Mouse (Mus musculus): ENCODE measurements around the gene Mnx1. TPM values are rescaled to one million over a fixed set of nuclear protein-coding genes. Genes with fewer than 3 reads are reported as not detected.

Mnx1 gene
- polyA plus RNA-seq, 1 experiment from 2014 or later: not detected

GRCm38 (mm10) chr5:29479198-29479593, 926 bp upstream of the Mnx1 start:
- WGBS (ENCODE audit: insufficient replicate concordance): 2% methylated on average over 14 of the region's 14 CpGs
- no peaks in the 10 kb centered on the region for H3K9me3 ChIP-seq (replicated peaks; ENCODE audit: control insufficient read depth, low read length)
- H3K4me1 ChIP-seq (ENCODE audit: control insufficient read depth, insufficient read depth, low read length): peaks cover 8% of the 10 kb centered on the region
- H3K36me3 ChIP-seq (ENCODE audit: control insufficient read depth, insufficient read depth, low read length): no peaks in the 10 kb centered on the region
- no peak overlapping the region for H3K4me2 ChIP-seq
- H3K27ac ChIP-seq (ENCODE audit: low read depth, low read length): no peak overlapping the region
- no peak for ATAC-seq (replicated peaks; ENCODE audit: insufficient number of reproducible peaks, low FRiP score, low TSS enrichment)
- H3K4me3 ChIP-seq (ENCODE audit: low read depth, low read length): no peak overlapping the region
- H3K27me3 ChIP-seq (ENCODE audit: control insufficient read depth, insufficient read depth, low read length): peaks cover 98% of the 10 kb centered on the region
- H3K9ac ChIP-seq (ENCODE audit: low read depth, low read length): no peak overlapping the region

GRCm38 (mm10) chr5:29477474-29478207, 629 bp downstream of the Mnx1 start:
- Histone ChIP-seq H3K27me3 (ENCODE audit: control insufficient read depth, insufficient read depth, low read length) (peaks cover 98% of the 10 kb centered on the region), H3K9ac (ENCODE audit: low read depth, low read length) (no peak overlapping the region), H3K4me1 (ENCODE audit: control insufficient read depth, insufficient read depth, low read length) (peaks cover 8% of the 10 kb centered on the region), H3K4me3 (ENCODE audit: low read depth, low read length) (peak overlapping the region; percentile 31), H3K36me3 (ENCODE audit: control insufficient read depth, insufficient read depth, low read length) (no peaks in the 10 kb centered on the region), H3K4me2 (peak overlapping the region; percentile 69), H3K9me3 (replicated peaks; ENCODE audit: control insufficient read depth, low read length) (no peaks in the 10 kb centered on the region), H3K27ac (ENCODE audit: low read depth, low read length) (no peak overlapping the region)
- 1% methylated on average over 72 of the region's 73 CpGs for WGBS (ENCODE audit: insufficient replicate concordance)
- no peak for ATAC-seq (replicated peaks; ENCODE audit: insufficient number of reproducible peaks, low FRiP score, low TSS enrichment)

GRCm38 (mm10) chr5:29476021-29476420, 2.2 kb downstream of the Mnx1 start:
- H3K36me3 ChIP-seq (ENCODE audit: control insufficient read depth, insufficient read depth, low read length): no peaks in the 10 kb centered on the region
- H3K4me2 ChIP-seq: no peak overlapping the region
- peaks cover 99% of the 10 kb centered on the region for H3K27me3 ChIP-seq (ENCODE audit: control insufficient read depth, insufficient read depth, low read length)
- WGBS (ENCODE audit: insufficient replicate concordance): 9% methylated on average over 1 of the region's 1 CpGs
- no peak overlapping the region for H3K27ac ChIP-seq (ENCODE audit: low read depth, low read length)
- no peak overlapping the region for H3K4me3 ChIP-seq (ENCODE audit: low read depth, low read length)
- H3K9ac ChIP-seq (ENCODE audit: low read depth, low read length): no peak overlapping the region
- H3K9me3 ChIP-seq (replicated peaks; ENCODE audit: control insufficient read depth, low read length): no peaks in the 10 kb centered on the region
- ATAC-seq (replicated peaks; ENCODE audit: insufficient number of reproducible peaks, low FRiP score, low TSS enrichment): no peak
- H3K4me1 ChIP-seq (ENCODE audit: control insufficient read depth, insufficient read depth, low read length): peaks cover 8% of the 10 kb centered on the region

GRCm38 (mm10) chr5:29475556-29475955, 2.7 kb downstream of the Mnx1 start:
- no peak overlapping the region for H3K9ac ChIP-seq (ENCODE audit: low read depth, low read length)

GRCm38 (mm10) chr5:29475041-29475440, 3.2 kb downstream of the Mnx1 start:
- ATAC-seq (replicated peaks; ENCODE audit: insufficient number of reproducible peaks, low FRiP score, low TSS enrichment): no peak
- 2% methylated on average over 10 of the region's 10 CpGs for WGBS (ENCODE audit: insufficient replicate concordance)
- no peaks in the 10 kb centered on the region for H3K9me3 ChIP-seq (replicated peaks; ENCODE audit: control insufficient read depth, low read length)
- H3K4me1 ChIP-seq (ENCODE audit: control insufficient read depth, insufficient read depth, low read length): peaks cover 8% of the 10 kb centered on the region
- no peak overlapping the region for H3K4me2 ChIP-seq
- no peak overlapping the region for H3K27ac ChIP-seq (ENCODE audit: low read depth, low read length)
- H3K27me3 ChIP-seq (ENCODE audit: control insufficient read depth, insufficient read depth, low read length): peaks cover 99% of the 10 kb centered on the region
- H3K36me3 ChIP-seq (ENCODE audit: control insufficient read depth, insufficient read depth, low read length): no peaks in the 10 kb centered on the region
- no peak overlapping the region for H3K4me3 ChIP-seq (ENCODE audit: low read depth, low read length)
- no peak overlapping the region for H3K9ac ChIP-seq (ENCODE audit: low read depth, low read length)

More at GRCm38 (mm10) chr5:29475556-29475955, 2.7 kb downstream of the Mnx1 start:
- H3K9me3 ChIP-seq (replicated peaks; ENCODE audit: control insufficient read depth, low read length): no peaks in the 10 kb centered on the region
- peaks cover 99% of the 10 kb centered on the region for H3K27me3 ChIP-seq (ENCODE audit: control insufficient read depth, insufficient read depth, low read length)
- no peaks in the 10 kb centered on the region for H3K36me3 ChIP-seq (ENCODE audit: control insufficient read depth, insufficient read depth, low read length)
- H3K4me2 ChIP-seq: no peak overlapping the region
- H3K4me1 ChIP-seq (ENCODE audit: control insufficient read depth, insufficient read depth, low read length): peaks cover 8% of the 10 kb centered on the region
- no peak overlapping the region for H3K27ac ChIP-seq (ENCODE audit: low read depth, low read length)
- WGBS (ENCODE audit: insufficient replicate concordance): 3% methylated on average over 5 of the region's 5 CpGs
- no peak for ATAC-seq (replicated peaks; ENCODE audit: insufficient number of reproducible peaks, low FRiP score, low TSS enrichment)
- no peak overlapping the region for H3K4me3 ChIP-seq (ENCODE audit: low read depth, low read length)

- no peak for ATAC-seq (replicated peaks; ENCODE audit: insufficient number of reproducible peaks, low FRiP score, low TSS enrichment)
- Histone ChIP-seq H3K4me3 (ENCODE audit: low read depth, low read length) (no peak overlapping the region), H3K4me2 (no peak overlapping the region), H3K27me3 (ENCODE audit: control insufficient read depth, insufficient read depth, low read length) (peaks cover 99% of the 10 kb centered on the region), H3K27ac (ENCODE audit: low read depth, low read length) (no peak overlapping the region), H3K36me3 (ENCODE audit: control insufficient read depth, insufficient read depth, low read length) (no peaks in the 10 kb centered on the region), H3K9ac (ENCODE audit: low read depth, low read length) (no peak overlapping the region), H3K4me1 (ENCODE audit: control insufficient read depth, insufficient read depth, low read length) (peaks cover 8% of the 10 kb centered on the region), H3K9me3 (replicated peaks; ENCODE audit: control insufficient read depth, low read length) (no peaks in the 10 kb centered on the region)
- 2% methylated on average over 35 of the region's 35 CpGs for WGBS (ENCODE audit: insufficient replicate concordance)
Observed at GRCm38 (mm10) chr5:29474246-29474960, 3.9 kb downstream of the Mnx1 start.

GRCm38 (mm10) chr5:29473551-29474245, 4.6 kb downstream of the Mnx1 start:
- no peak overlapping the region for H3K27ac ChIP-seq (ENCODE audit: low read depth, low read length)
- WGBS (ENCODE audit: insufficient replicate concordance): 3% methylated on average over 35 of the region's 35 CpGs
- no peak overlapping the region for H3K4me2 ChIP-seq
- H3K4me3 ChIP-seq (ENCODE audit: low read depth, low read length): no peak overlapping the region
- no peak overlapping the region for H3K9ac ChIP-seq (ENCODE audit: low read depth, low read length)
- H3K27me3 ChIP-seq (ENCODE audit: control insufficient read depth, insufficient read depth, low read length): peaks cover 99% of the 10 kb centered on the region
- no peak for ATAC-seq (replicated peaks; ENCODE audit: insufficient number of reproducible peaks, low FRiP score, low TSS enrichment)
- peaks cover 7% of the 10 kb centered on the region for H3K4me1 ChIP-seq (ENCODE audit: control insufficient read depth, insufficient read depth, low read length)
- no peaks in the 10 kb centered on the region for H3K36me3 ChIP-seq (ENCODE audit: control insufficient read depth, insufficient read depth, low read length)
- H3K9me3 ChIP-seq (replicated peaks; ENCODE audit: control insufficient read depth, low read length): no peaks in the 10 kb centered on the region

- H3K4me3 ChIP-seq (ENCODE audit: low read depth, low read length): no peak overlapping the region
- no peak overlapping the region for H3K9ac ChIP-seq (ENCODE audit: low read depth, low read length)
- WGBS (ENCODE audit: insufficient replicate concordance): 2% methylated on average over 22 of the region's 22 CpGs
- peaks cover 9% of the 10 kb centered on the region; the same call in 1 of the 2 replicates for H3K4me1 ChIP-seq (ENCODE audit: control insufficient read depth, insufficient read depth, low read length)
- no peaks in the 10 kb centered on the region for H3K9me3 ChIP-seq (replicated peaks; ENCODE audit: control insufficient read depth, low read length)
- no peak overlapping the region for H3K4me2 ChIP-seq
- H3K27me3 ChIP-seq (ENCODE audit: control insufficient read depth, insufficient read depth, low read length): peaks cover 98% of the 10 kb centered on the region
- no peaks in the 10 kb centered on the region for H3K36me3 ChIP-seq (ENCODE audit: control insufficient read depth, insufficient read depth, low read length)
- ATAC-seq (replicated peaks; ENCODE audit: insufficient number of reproducible peaks, low FRiP score, low TSS enrichment): no peak
- no peak overlapping the region for H3K27ac ChIP-seq (ENCODE audit: low read depth, low read length)
Observed at GRCm38 (mm10) chr5:29471855-29472665, 6.2 kb downstream of the Mnx1 start.
